Mouse (Mus musculus) CH12.LX (cell line): Measurements from ENCODE around the gene Mcemp1.

Source experiments
- CTCF ChIP-seq, 2 experiments: IDR thresholded peaks in 1 of 2; conservative IDR thresholded peaks in 1 of 2; 2 replicates each; pipeline ENCODE4 v1.5.1; 2011 to 2012; ENCODE audit warnings: low read depth in 2 of 2, low read length in 2 of 2, improper control_type of control experiment in 1 of 2, inconsistent platforms in 1 of 2, mild to moderate bottlenecking in 1 of 2, moderate library complexity in 1 of 2
- EP300 ChIP-seq: IDR thresholded peaks from 2 replicates; pipeline ENCODE4 v1.6.1; 2011; ENCODE audit warnings: low read length, improper control_type of control experiment
- GABPA ChIP-seq: IDR thresholded peaks from 2 replicates; pipeline ENCODE4 v1.6.1; 2012; ENCODE audit warnings: low read depth, low read length, improper control_type of control experiment, inconsistent platforms; ENCODE audit not compliant: insufficient replicate concordance
- HCFC1 ChIP-seq: IDR thresholded peaks from 2 replicates; pipeline ENCODE4 v1.6.1; 2012; ENCODE audit warnings: low read depth, mild to moderate bottlenecking, inconsistent platforms, low read length, improper control_type of control experiment
- KAT2A ChIP-seq: IDR thresholded peaks from 2 replicates; pipeline ENCODE4 v1.6.1; 2012; ENCODE audit warnings: low read length, improper control_type of control experiment, inconsistent platforms; ENCODE audit not compliant: insufficient replicate concordance
- MAZ ChIP-seq: IDR thresholded peaks from 2 replicates; pipeline ENCODE4 v1.6.1; 2012; ENCODE audit warnings: low read depth, mild to moderate bottlenecking, inconsistent platforms, low read length, improper control_type of control experiment, moderate library complexity
- NRF1 ChIP-seq: IDR thresholded peaks from 2 replicates; pipeline ENCODE4 v1.6.1; 2014; ENCODE audit warnings: low read depth, mild to moderate bottlenecking, inconsistent platforms, low read length, improper control_type of control experiment, moderate library complexity
- POLR2A ChIP-seq: IDR thresholded peaks from 2 replicates; pipeline ENCODE4 v1.6.1; 2011; ENCODE audit warnings: low read depth, mild to moderate bottlenecking, improper control_type of control experiment, low read length
- POLR2AphosphoS2 ChIP-seq: IDR thresholded peaks from 2 replicates; pipeline ENCODE4 v1.6.1; 2011; ENCODE audit warnings: low read depth, low read length, improper control_type of control experiment
- SMC3 ChIP-seq: IDR thresholded peaks from 2 replicates; pipeline ENCODE4 v1.6.1; 2011; ENCODE audit warnings: low read depth, low read length, improper control_type of control experiment
- USF2 ChIP-seq: conservative IDR thresholded peaks from 2 replicates; pipeline ENCODE4 v1.6.1; 2011; ENCODE audit warnings: low read depth, low read length, improper control_type of control experiment
- ZC3H11A ChIP-seq: IDR thresholded peaks from 2 replicates; pipeline ENCODE4 v1.6.1; 2012; ENCODE audit warnings: low read depth, mild to moderate bottlenecking, inconsistent platforms, low read length, improper control_type of control experiment
- ZMIZ1 ChIP-seq: IDR thresholded peaks from 2 replicates; pipeline ENCODE4 v1.6.1; 2012; ENCODE audit warnings: low read depth, mild to moderate bottlenecking, inconsistent platforms, low read length, improper control_type of control experiment

GRCm38 (mm10) chr8:3670388-3670787 is 4.8 kb downstream of the Mcemp1 start:
- TF ChIP-seq CTCF (conservative IDR thresholded peaks at IDR 0.05 in 1 of 2, IDR thresholded peaks at IDR 0.05 in 1 of 2; ENCODE audit: low read depth in 2 of 2, low read length in 2 of 2) (no peak), GABPA (no peak), POLR2A (no peak), HCFC1 (no peak), POLR2AphosphoS2 (no peak), SMC3 (no peak), USF2 (no peak), ZC3H11A (no peak), NRF1 (no peak), ZMIZ1 (no peak), EP300 (no peak), KAT2A (no peak), MAZ (no peak)
